Mouse (Mus musculus) embryonic facial prominence, embryonic 13.5 days (tissue): ENCODE measurements around the gene Vav2. TPM values are rescaled to one million over a fixed set of nuclear protein-coding genes. Genes with fewer than 3 reads are reported as not detected.
A peak's percentile ranks its signal among the peaks of the same experiment; 100 is the strongest.

Experiments
- ATAC-seq: fragments of 200-750 bp; cut with Nextera tagmentation; 2 replicates; pipeline ENCODE4 v1.8.0; 2017; ENCODE audit warnings: low read depth; ENCODE audit not compliant: insufficient number of reproducible peaks, insufficient read depth, low FRiP score, low TSS enrichment
- H3K27ac ChIP-seq: fragments of 300-500 bp; sonication (generic); 2 replicates; pipeline ENCODE4 v1.5.1; 2015; ENCODE audit warnings: moderate library complexity, mild to moderate bottlenecking, inconsistent platforms
- H3K27me3 ChIP-seq: fragments of 300-500 bp; sonication (generic); 2 replicates; pipeline ENCODE4 v1.6.1; 2015; ENCODE audit warnings: mild to moderate bottlenecking, inconsistent platforms
- H3K36me3 ChIP-seq: fragments of 300-500 bp; sonication (generic); 2 replicates; pipeline ENCODE4 v1.6.1; 2015; ENCODE audit warnings: mild to moderate bottlenecking, inconsistent platforms
- H3K4me1 ChIP-seq: fragments of 300-500 bp; sonication (generic); 2 replicates; pipeline ENCODE4 v1.6.1; 2015; ENCODE audit warnings: inconsistent platforms
- H3K4me2 ChIP-seq: fragments of 300-500 bp; sonication (generic); 2 replicates; pipeline ENCODE4 v1.6.1; 2015; ENCODE audit warnings: moderate library complexity, mild to moderate bottlenecking, inconsistent platforms
- H3K4me3 ChIP-seq: fragments of 300-500 bp; sonication (generic); 2 replicates; pipeline ENCODE4 v1.5.1; 2015; ENCODE audit warnings: mild to moderate bottlenecking, inconsistent platforms
- H3K9ac ChIP-seq: fragments of 300-500 bp; sonication (generic); 2 replicates; pipeline ENCODE4 v1.6.1; 2015; ENCODE audit warnings: mild to moderate bottlenecking, inconsistent platforms
- H3K9me3 ChIP-seq: fragments of 300-500 bp; sonication (generic); 2 replicates; pipeline ENCODE4 v1.6.1; 2016; ENCODE audit warnings: inconsistent platforms
- WGBS: fragments of 180-500 bp; shearing (Covaris S2); methylation state at CpG from one replicate; pipeline ENCODE4 v1.1.7; 2015; ENCODE audit warnings: mixed read lengths; 5-methylcytosine and 5-hydroxymethylcytosine counted together
- polyA plus RNA-seq: library from polyadenylated mRNA; unstranded; fragments of >200 nt; fragmentation: Nextera tagmentation; extraction: Ambion mirVana; gene quantifications from 2 replicates; pipeline ENCODE4 v1.2.1, GENCODE M21; 2015

Gene Vav2
- polyA plus RNA-seq, 1 experiment from 2014 or later: 5.2 TPM

GRCm38 (mm10) chr2:27312500-27312899, 114.3 kb downstream of the Vav2 start:
- no peaks in the 10 kb centered on the region for H3K9me3 ChIP-seq
- 0 out of 2 replicates have a peak, but pooled peaks cover 5% of the 10 kb centered on the region for H3K4me1 ChIP-seq
- H3K4me2 ChIP-seq: no peak overlapping the region
- no peak overlapping the region for H3K27ac ChIP-seq
- H3K9ac ChIP-seq: no peak overlapping the region
- no peaks in the 10 kb centered on the region for H3K27me3 ChIP-seq
- no peaks in the 10 kb centered on the region for H3K36me3 ChIP-seq
- 67% methylated on average over 3 of the region's 3 CpGs for WGBS
- no peak for ATAC-seq
- H3K4me3 ChIP-seq: no peak overlapping the region

GRCm38 (mm10) chr2:27311606-27312005, 115.2 kb downstream of the Vav2 start:
- Histone ChIP-seq H3K4me1 (0 out of 2 replicates have a peak, but pooled peaks cover 5% of the 10 kb centered on the region), H3K4me3 (no peak overlapping the region), H3K9ac (no peak overlapping the region), H3K27me3 (no peaks in the 10 kb centered on the region), H3K27ac (no peak overlapping the region), H3K4me2 (no peak overlapping the region), H3K9me3 (no peaks in the 10 kb centered on the region), H3K36me3 (no peaks in the 10 kb centered on the region)
- WGBS: 94% methylated on average over 3 of the region's 3 CpGs
- no peak for ATAC-seq

- no peak for ATAC-seq
- no peak overlapping the region for H3K4me3 ChIP-seq
- WGBS: 84% methylated on average over 5 of the region's 5 CpGs
These were observed 115.9 kb downstream of the Vav2 start for GRCm38 (mm10) chr2:27310908-27311307.

GRCm38 (mm10) chr2:27310221-27310620, 116.6 kb downstream of the Vav2 start:
- Histone ChIP-seq H3K4me1 (0 out of 2 replicates have a peak, but pooled peaks cover 5% of the 10 kb centered on the region), H3K4me2 (no peak overlapping the region), H3K4me3 (no peak overlapping the region), H3K36me3 (no peaks in the 10 kb centered on the region), H3K27ac (no peak overlapping the region), H3K9me3 (no peaks in the 10 kb centered on the region), H3K27me3 (no peaks in the 10 kb centered on the region), H3K9ac (no peak overlapping the region)
- WGBS: 85% methylated on average over 5 of the region's 5 CpGs
- no peak for ATAC-seq

More at GRCm38 (mm10) chr2:27310908-27311307, 115.9 kb downstream of the Vav2 start:
- Histone ChIP-seq H3K27ac (no peak overlapping the region), H3K27me3 (no peaks in the 10 kb centered on the region), H3K4me2 (no peak overlapping the region), H3K4me1 (0 out of 2 replicates have a peak, but pooled peaks cover 5% of the 10 kb centered on the region), H3K36me3 (no peaks in the 10 kb centered on the region), H3K9me3 (no peaks in the 10 kb centered on the region), H3K9ac (no peak overlapping the region)

- H3K4me3 ChIP-seq: no peak overlapping the region
- no peak overlapping the region for H3K9ac ChIP-seq
- peaks cover 16% of the 10 kb centered on the region; the same call in 1 of the 2 replicates for H3K4me1 ChIP-seq
- no peak overlapping the region for H3K27ac ChIP-seq
- WGBS: 90% methylated on average over 8 of the region's 8 CpGs
- no peak overlapping the region for H3K4me2 ChIP-seq
- ATAC-seq: no peak
- H3K9me3 ChIP-seq: no peaks in the 10 kb centered on the region
- no peaks in the 10 kb centered on the region for H3K36me3 ChIP-seq
- H3K27me3 ChIP-seq: no peaks in the 10 kb centered on the region
These were observed 120.2 kb downstream of the Vav2 start for GRCm38 (mm10) chr2:27306628-27307027.

- no peak for ATAC-seq
- no peaks in the 10 kb centered on the region for H3K27me3 ChIP-seq
- H3K4me2 ChIP-seq: no peak overlapping the region
- no peak overlapping the region for H3K9ac ChIP-seq
- H3K4me1 ChIP-seq: peaks cover 20% of the 10 kb centered on the region; the same call in 1 of the 2 replicates
- H3K27ac ChIP-seq: no peak overlapping the region
- H3K4me3 ChIP-seq: no peak overlapping the region
- no peaks in the 10 kb centered on the region for H3K9me3 ChIP-seq
- 0 out of 2 replicates have a peak, but pooled peaks cover 2% of the 10 kb centered on the region for H3K36me3 ChIP-seq
- 63% methylated on average over 13 of the region's 13 CpGs for whole genome bisulfite sequencing
These were observed 122.1 kb downstream of the Vav2 start for GRCm38 (mm10) chr2:27304741-27305140.

- no peak overlapping the region for H3K9ac ChIP-seq
- ATAC-seq: no peak
- no peak overlapping the region for H3K4me2 ChIP-seq
- H3K4me1 ChIP-seq: peaks cover 20% of the 10 kb centered on the region; the same call in 1 of the 2 replicates
- H3K4me3 ChIP-seq: no peak overlapping the region
- H3K27me3 ChIP-seq: no peaks in the 10 kb centered on the region
- peaks cover 9% of the 10 kb centered on the region; the same call in 1 of the 2 replicates for H3K36me3 ChIP-seq
- no peaks in the 10 kb centered on the region for H3K9me3 ChIP-seq
- no peak overlapping the region; the same call in 1 of the 2 replicates for H3K27ac ChIP-seq
These were observed 122.8 kb downstream of the Vav2 start for GRCm38 (mm10) chr2:27304074-27304473.

- Histone ChIP-seq H3K4me1 (peaks cover 20% of the 10 kb centered on the region; the same call in 1 of the 2 replicates), H3K36me3 (peaks cover 13% of the 10 kb centered on the region; the same call in 1 of the 2 replicates), H3K4me2 (no peak overlapping the region), H3K4me3 (no peak overlapping the region), H3K27ac (no peak overlapping the region), H3K27me3 (no peaks in the 10 kb centered on the region), H3K9me3 (no peaks in the 10 kb centered on the region), H3K9ac (no peak overlapping the region)
- ATAC-seq: 0 out of 2 replicates have a peak, but pooled peaks have one; percentile 22
- WGBS: 80% methylated on average over 12 of the region's 12 CpGs
These were observed 125.3 kb downstream of the Vav2 start for GRCm38 (mm10) chr2:27301444-27302111.

GRCm38 (mm10) chr2:27300725-27301443, 125.9 kb downstream of the Vav2 start:
- Histone ChIP-seq H3K36me3 (peaks cover 16% of the 10 kb centered on the region; the same call in 1 of the 2 replicates), H3K9me3 (no peaks in the 10 kb centered on the region), H3K4me3 (no peak overlapping the region), H3K27ac (no peak overlapping the region), H3K27me3 (no peaks in the 10 kb centered on the region), H3K4me2 (no peak overlapping the region), H3K4me1 (peaks cover 20% of the 10 kb centered on the region; the same call in 1 of the 2 replicates), H3K9ac (no peak overlapping the region)
- WGBS: 82% methylated on average over 13 of the region's 13 CpGs
- no peak for ATAC-seq

GRCm38 (mm10) chr2:27296656-27297406, 130.0 kb downstream of the Vav2 start:
- 77% methylated on average over 9 of the region's 9 CpGs for WGBS
- peaks cover 6% of the 10 kb centered on the region; the same call in 1 of the 2 replicates for H3K4me1 ChIP-seq
- H3K4me2 ChIP-seq: no peak overlapping the region
- H3K9me3 ChIP-seq: no peaks in the 10 kb centered on the region
- H3K4me3 ChIP-seq: no peak overlapping the region
- ATAC-seq: no peak
- peaks cover 40% of the 10 kb centered on the region for H3K36me3 ChIP-seq
- H3K9ac ChIP-seq: no peak overlapping the region
- no peaks in the 10 kb centered on the region for H3K27me3 ChIP-seq
- no peak overlapping the region for H3K27ac ChIP-seq

GRCm38 (mm10) chr2:27294777-27295176, 132.1 kb downstream of the Vav2 start:
- Histone ChIP-seq H3K4me3 (no peak overlapping the region), H3K27ac (no peak overlapping the region), H3K9me3 (no peaks in the 10 kb centered on the region), H3K9ac (no peak overlapping the region), H3K4me2 (no peak overlapping the region), H3K36me3 (peaks cover 55% of the 10 kb centered on the region), H3K4me1 (no peaks in the 10 kb centered on the region), H3K27me3 (no peaks in the 10 kb centered on the region)
- no peak for ATAC-seq
- 95% methylated on average over 3 of the region's 3 CpGs for WGBS
